Mouse (Mus musculus): ENCODE data around the gene Nceh1. TPM values are rescaled to one million over a fixed set of nuclear protein-coding genes. Genes with fewer than 3 reads are reported as not detected.

Nceh1 gene
- total and polyA plus RNA-seq, 3 experiments = 8.5 to 11.8 (median 9.2) TPM

GRCm38 (mm10) chr3:27156594-27156949 lies 26.2 kb upstream of the Nceh1 start:
- Histone ChIP-seq H3K9ac (ENCODE audit: insufficient read depth, low read depth) (no peak overlapping the region), H3K4me2 (ENCODE audit: insufficient read depth, low read depth, poor library complexity, severe bottlenecking) (no peak overlapping the region), H3K27ac (ENCODE audit: insufficient read depth, low read depth) (no peak overlapping the region), H3K79me2 (replicated peaks; ENCODE audit: control insufficient read depth, extremely low read depth, insufficient read depth, poor library complexity, severe bottlenecking) (peaks cover 17% of the 10 kb centered on the region), H3K36me3 (replicated peaks in 1 of 2; ENCODE audit: control insufficient read depth in 1 of 2, insufficient read depth in 1 of 2, low read length in 1 of 2) (peaks cover 0 to under 1% of the 10 kb centered on the region in 2 experiments), H3K4me3 (replicated peaks in 1 of 3; ENCODE audit: low read depth in 2 of 3, low read length in 2 of 3, poor library complexity in 1 of 3) (no peak overlapping the region), H3K27me3 (replicated peaks) (no peaks in the 10 kb centered on the region), H3K4me1 (ENCODE audit: control insufficient read depth in 1 of 2, insufficient read depth in 2 of 2) (peaks cover 6 to 19% of the 10 kb centered on the region in 2 experiments), H3K9me3 (replicated peaks; ENCODE audit: low read length) (no peaks in the 10 kb centered on the region)
- DNase-seq (ENCODE audit: extremely low read depth) = no peak
- TF ChIP-seq TCF12 (IDR thresholded peaks at IDR 0.05; ENCODE audit: low read depth, low read length) (no peak), IRF4 (IDR thresholded peaks at IDR 0.05; ENCODE audit: low read depth, low read length) (no peak), MEF2A (IDR thresholded peaks at IDR 0.05; ENCODE audit: borderline replicate concordance, low read depth, low read length) (no peak), E2F4 (IDR thresholded peaks at IDR 0.05; ENCODE audit: insufficient replicate concordance, low read depth, low read length) (no peak), USF2 (conservative IDR thresholded peaks at IDR 0.05; ENCODE audit: low read depth, low read length) (no peak), MAX (IDR thresholded peaks at IDR 0.05; ENCODE audit: low read length) (no peak), JUND (conservative IDR thresholded peaks at IDR 0.05; ENCODE audit: low read depth, low read length) (no peak), POLR2AphosphoS2 (IDR thresholded peaks at IDR 0.05; ENCODE audit: low read depth, low read length) (no peak), MXI1 (IDR thresholded peaks at IDR 0.05; ENCODE audit: low read depth, low read length) (no peak), RCOR1 (conservative IDR thresholded peaks at IDR 0.05; ENCODE audit: low read depth, low read length) (no peak), MAFK (IDR thresholded peaks at IDR 0.05; ENCODE audit: insufficient replicate concordance, low read length) (no peak), ETS1 (conservative IDR thresholded peaks at IDR 0.05; ENCODE audit: low read depth, low read length) (no peak)
- in situ Hi-C loops (cut with MboI; ENCODE audit: low pct_ligation_motif_present, low pct_unique_long_range_greater_than_20kb, low sequenced_read_pairs) (no loop called here), dilution Hi-C loops (cut with MboI; ENCODE audit: extremely low pct_ligation_motif_present, extremely low pct_unique_long_range_greater_than_20kb, low sequenced_read_pairs) (no loop called here)

GRCm38 (mm10) chr3:27158910-27159309 lies 23.9 kb upstream of the Nceh1 start:
- in situ Hi-C loops (cut with MboI; ENCODE audit: low pct_ligation_motif_present, low pct_unique_long_range_greater_than_20kb, low sequenced_read_pairs) = no loop called here

More at GRCm38 (mm10) chr3:27158910-27159309, 23.9 kb upstream of the Nceh1 start:
- H3K9me3 ChIP-seq (replicated peaks; ENCODE audit: low read length) = no peaks in the 10 kb centered on the region
- no peak for TF ChIP-seq TBP (conservative IDR thresholded peaks at IDR 0.05; ENCODE audit: low read depth, low read length)
- TF ChIP-seq POLR2A (IDR thresholded peaks at IDR 0.05; ENCODE audit: low read depth, low read length) = no peak
- no peak for TF ChIP-seq HCFC1 (IDR thresholded peaks at IDR 0.05; ENCODE audit: low read depth, low read length)
- no peak for TF ChIP-seq ZNF384 (IDR thresholded peaks at IDR 0.05; ENCODE audit: low read depth, low read length)
- TF ChIP-seq SIN3A (IDR thresholded peaks at IDR 0.05; ENCODE audit: low read length) = no peak
- no peak for TF ChIP-seq ELF1 (IDR thresholded peaks at IDR 0.05; ENCODE audit: low read depth, low read length)
- TF ChIP-seq CHD1 (IDR thresholded peaks at IDR 0.05; ENCODE audit: low read depth, low read length) = no peak
- H3K79me2 ChIP-seq (replicated peaks; ENCODE audit: control insufficient read depth, extremely low read depth, insufficient read depth, poor library complexity, severe bottlenecking) = no peaks in the 10 kb centered on the region
- no peak overlapping the region for H3K27ac ChIP-seq (ENCODE audit: insufficient read depth, low read depth)
- no peak overlapping the region for H3K4me2 ChIP-seq (ENCODE audit: insufficient read depth, low read depth, poor library complexity, severe bottlenecking)
- no peak overlapping the region for H3K4me3 ChIP-seq (replicated peaks in 1 of 3; ENCODE audit: low read depth in 2 of 3, low read length in 2 of 3, poor library complexity in 1 of 3)
- DNase-seq (ENCODE audit: extremely low read depth) = no peak
- no peaks in the 10 kb centered on the region for H3K27me3 ChIP-seq (replicated peaks)
- H3K9ac ChIP-seq (ENCODE audit: insufficient read depth, low read depth) = no peak overlapping the region
- peaks cover 6 to 11% of the 10 kb centered on the region in 2 experiments for H3K4me1 ChIP-seq (ENCODE audit: control insufficient read depth in 1 of 2, insufficient read depth in 2 of 2)
- H3K36me3 ChIP-seq (replicated peaks in 1 of 2; ENCODE audit: control insufficient read depth in 1 of 2, insufficient read depth in 1 of 2, low read length in 1 of 2) = no peaks in the 10 kb centered on the region
- dilution Hi-C loops (cut with MboI; ENCODE audit: extremely low pct_ligation_motif_present, extremely low pct_unique_long_range_greater_than_20kb, low sequenced_read_pairs) = no loop called here
